Mouse (Mus musculus) midbrain, embryonic 11.5 days (tissue): ENCODE results near the gene Acoxl. TPM values are rescaled to one million over a fixed set of nuclear protein-coding genes. Genes with fewer than 3 reads are reported as not detected.

Source experiments
- ATAC-seq: fragments of 200-750 bp; cut with Nextera tagmentation; 2 replicates; pipeline ENCODE4 v1.8.0; 2017; ENCODE audit warnings: moderate TSS enrichment, moderate library complexity; ENCODE audit not compliant: low FRiP score
- DNase-seq: peaks from one replicate; pipeline ENCODE4 v3.0.0; 2015; ENCODE audit warnings: low spot score; ENCODE audit errors: missing footprints
- H3K27ac ChIP-seq: fragments of 300-500 bp; sonication (generic); 2 replicates; pipeline ENCODE4 v1.5.1; 2014; ENCODE audit warnings: low read depth, low read length
- H3K27me3 ChIP-seq: fragments of 300-500 bp; sonication (generic); 2 replicates; pipeline ENCODE4 v1.6.1; 2014; ENCODE audit warnings: mild to moderate bottlenecking, low read length, moderate library complexity, mixed read lengths; ENCODE audit not compliant: control insufficient read depth, insufficient read depth
- H3K36me3 ChIP-seq: fragments of 300-500 bp; sonication (generic); 2 replicates; pipeline ENCODE4 v1.6.1; 2014; ENCODE audit warnings: mild to moderate bottlenecking, low read length, moderate library complexity, mixed read lengths; ENCODE audit not compliant: control insufficient read depth, insufficient read depth
- H3K4me1 ChIP-seq: fragments of 300-500 bp; sonication (generic); 2 replicates; pipeline ENCODE4 v1.6.1; 2014; ENCODE audit warnings: low read length; ENCODE audit not compliant: control insufficient read depth, insufficient read depth
- H3K4me2 ChIP-seq: fragments of 300-500 bp; sonication (generic); 2 replicates; pipeline ENCODE4 v1.6.1; 2014; ENCODE audit warnings: mild to moderate bottlenecking, moderate library complexity
- H3K4me3 ChIP-seq: fragments of 300-500 bp; sonication (generic); 2 replicates; pipeline ENCODE4 v1.5.1; 2014; ENCODE audit warnings: low read depth, low read length
- H3K9ac ChIP-seq: fragments of 300-500 bp; sonication (generic); 2 replicates; pipeline ENCODE4 v1.6.1; 2014; ENCODE audit warnings: low read length
- H3K9me3 ChIP-seq: fragments of 300-500 bp; sonication (generic); 2 replicates; pipeline ENCODE4 v1.6.1; 2016; ENCODE audit warnings: low read length; ENCODE audit not compliant: control insufficient read depth
- WGBS: fragments of 180-500 bp; shearing (Covaris S2); extraction: QIAGEN DNeasy Blood & Tissue Kit; methylation state at CpG from one replicate; pipeline ENCODE4 v1.1.7; 2014; 5-methylcytosine and 5-hydroxymethylcytosine counted together
- polyA plus RNA-seq: library from polyadenylated mRNA; unstranded; fragments of >200 nt; fragmentation: Nextera tagmentation; extraction: Ambion mirVana; gene quantifications from 2 replicates; pipeline ENCODE4 v1.2.1, GENCODE M21; 2014

The Acoxl gene
- polyA plus RNA-seq, 1 experiment from 2014 or later = 0.18 TPM

GRCm38 (mm10) chr2:128057872-128058271, 219.2 kb downstream of the Acoxl start:
- DNase-seq (no peak), ATAC-seq (no peak)
- Histone ChIP-seq H3K4me3 (no peak overlapping the region), H3K27ac (no peak overlapping the region), H3K36me3 (no peaks in the 10 kb centered on the region), H3K4me2 (no peak overlapping the region), H3K27me3 (no peaks in the 10 kb centered on the region), H3K9ac (no peak overlapping the region), H3K4me1 (peaks cover 4% of the 10 kb centered on the region; the same call in 1 of the 2 replicates), H3K9me3 (no peaks in the 10 kb centered on the region)
- 94% methylated on average over 5 of the region's 5 CpGs for WGBS

- Histone ChIP-seq H3K4me3 (no peak overlapping the region), H3K9ac (no peak overlapping the region), H3K9me3 (no peaks in the 10 kb centered on the region), H3K27ac (no peak overlapping the region), H3K36me3 (no peaks in the 10 kb centered on the region), H3K27me3 (no peaks in the 10 kb centered on the region), H3K4me2 (no peak overlapping the region), H3K4me1 (peaks cover 4% of the 10 kb centered on the region; the same call in 1 of the 2 replicates)
- no peak for DNase-seq
- WGBS = 78% methylated on average over 1 of the region's 1 CpGs
- no peak for ATAC-seq
Observed at GRCm38 (mm10) chr2:128058627-128059026, 220.0 kb downstream of the Acoxl start.

GRCm38 (mm10) chr2:128060213-128060612, 221.5 kb downstream of the Acoxl start:
- Histone ChIP-seq H3K4me1 (peaks cover 4% of the 10 kb centered on the region; the same call in 1 of the 2 replicates), H3K27ac (no peak overlapping the region), H3K4me3 (no peak overlapping the region), H3K9ac (no peak overlapping the region), H3K9me3 (no peaks in the 10 kb centered on the region), H3K4me2 (no peak overlapping the region), H3K36me3 (no peaks in the 10 kb centered on the region), H3K27me3 (no peaks in the 10 kb centered on the region)
- DNase-seq (no peak), ATAC-seq (no peak)
- WGBS = 72% methylated on average over 6 of the region's 6 CpGs

- H3K27ac ChIP-seq = no peak overlapping the region
- ATAC-seq = no peak
- H3K9ac ChIP-seq = no peak overlapping the region
- DNase-seq = no peak
- no peaks in the 10 kb centered on the region for H3K27me3 ChIP-seq
- 32% methylated on average over 6 of the region's 6 CpGs for WGBS
- H3K4me2 ChIP-seq = no peak overlapping the region
- H3K9me3 ChIP-seq = no peaks in the 10 kb centered on the region
- peaks cover 4% of the 10 kb centered on the region; the same call in 1 of the 2 replicates for H3K4me1 ChIP-seq
- no peak overlapping the region for H3K4me3 ChIP-seq
- H3K36me3 ChIP-seq = no peaks in the 10 kb centered on the region
Observed at GRCm38 (mm10) chr2:128060680-128061287, 222.1 kb downstream of the Acoxl start.

- 84% methylated on average over 7 of the region's 7 CpGs for WGBS
- ATAC-seq (no peak), DNase-seq (no peak)
- Histone ChIP-seq H3K9ac (no peak overlapping the region), H3K4me2 (no peak overlapping the region), H3K27me3 (no peaks in the 10 kb centered on the region), H3K4me3 (no peak overlapping the region), H3K9me3 (no peaks in the 10 kb centered on the region), H3K27ac (no peak overlapping the region), H3K36me3 (no peaks in the 10 kb centered on the region), H3K4me1 (peaks cover 4% of the 10 kb centered on the region; the same call in 1 of the 2 replicates)
Observed at GRCm38 (mm10) chr2:128061491-128061890, 222.8 kb downstream of the Acoxl start.

- Histone ChIP-seq H3K4me2 (no peak overlapping the region), H3K36me3 (no peaks in the 10 kb centered on the region), H3K9me3 (no peaks in the 10 kb centered on the region), H3K27ac (no peak overlapping the region), H3K4me3 (no peak overlapping the region), H3K4me1 (peaks cover 4% of the 10 kb centered on the region; the same call in 1 of the 2 replicates), H3K9ac (no peak overlapping the region), H3K27me3 (no peaks in the 10 kb centered on the region)
- no peak for DNase-seq
- 92% methylated on average over 6 of the region's 6 CpGs for WGBS
- ATAC-seq = no peak
Observed at GRCm38 (mm10) chr2:128062756-128063155, 224.1 kb downstream of the Acoxl start.

- DNase-seq (no peak), ATAC-seq (no peak)
- no peak overlapping the region for H3K4me3 ChIP-seq
- no peak overlapping the region for H3K4me2 ChIP-seq
- H3K27ac ChIP-seq = no peak overlapping the region
- no peaks in the 10 kb centered on the region for H3K36me3 ChIP-seq
- H3K9ac ChIP-seq = no peak overlapping the region
- H3K9me3 ChIP-seq = no peaks in the 10 kb centered on the region
- no peaks in the 10 kb centered on the region for H3K27me3 ChIP-seq
- peaks cover 4% of the 10 kb centered on the region; the same call in 1 of the 2 replicates for H3K4me1 ChIP-seq
- 90% methylated on average over 2 of the region's 2 CpGs for WGBS
Observed at GRCm38 (mm10) chr2:128065013-128065412, 226.3 kb downstream of the Acoxl start.

- 93% methylated on average over 2 of the region's 2 CpGs for WGBS
- DNase-seq (no peak), ATAC-seq (no peak)
- no peak overlapping the region for H3K27ac ChIP-seq
- H3K9ac ChIP-seq = no peak overlapping the region
- H3K4me3 ChIP-seq = no peak overlapping the region
- H3K9me3 ChIP-seq = no peaks in the 10 kb centered on the region
- H3K4me1 ChIP-seq = peaks cover 3% of the 10 kb centered on the region; the same call in 1 of the 2 replicates
- no peak overlapping the region for H3K4me2 ChIP-seq
- no peaks in the 10 kb centered on the region for H3K27me3 ChIP-seq
- no peaks in the 10 kb centered on the region for H3K36me3 ChIP-seq
Observed at GRCm38 (mm10) chr2:128065576-128065975, 226.9 kb downstream of the Acoxl start.

GRCm38 (mm10) chr2:128067162-128067561, 228.5 kb downstream of the Acoxl start:
- no peak overlapping the region for H3K4me3 ChIP-seq
- H3K4me2 ChIP-seq = no peak overlapping the region
- no peak overlapping the region for H3K27ac ChIP-seq
- H3K4me1 ChIP-seq = no peaks in the 10 kb centered on the region
- DNase-seq (peak; percentile 69), ATAC-seq (no peak)
- H3K36me3 ChIP-seq = no peaks in the 10 kb centered on the region
- H3K27me3 ChIP-seq = no peaks in the 10 kb centered on the region
- no peak overlapping the region for H3K9ac ChIP-seq
- no peaks in the 10 kb centered on the region for H3K9me3 ChIP-seq
- WGBS = 78% methylated on average over 3 of the region's 3 CpGs
